Mouse (Mus musculus): ENCODE measurements around the gene Lrrc75b.

- TF ChIP-seq CTCF (IDR thresholded peaks at IDR 0.05; ENCODE audit: control insufficient read depth, insufficient read depth, low read length) (no peak), POLR2A (IDR thresholded peaks at IDR 0.05; ENCODE audit: borderline replicate concordance, control insufficient read depth, low read depth, low read length) (no peak)
Measured at GRCm38 (mm10) chr10:75500345-75500744, 59.8 kb downstream of the Lrrc75b start.
